Mouse (Mus musculus) embryonic stem cell, embryonic (primary cell): ENCODE measurements around the gene Strc.

Source experiments
- CTCF ChIA-PET, 4 experiments: fragments of 300-600 bp in 2 of 4; fragments of 350-600 bp in 2 of 4; sonication (Branson Sonifier 250); formaldehyde crosslinking; loops; one replicate each; lab custom pipeline; 2022; ENCODE audit warnings: inconsistent platforms in 2 of 4; lab: Charles Lee
- POLR2A ChIA-PET, 4 experiments: fragments of 300-600 bp in 2 of 4; fragments of 350-600 bp in 2 of 4; sonication (Branson Sonifier 250); formaldehyde crosslinking; loops; one replicate each; lab custom pipeline; 2022; ENCODE audit warnings: antibody characterized with exemption in 4 of 4, inconsistent platforms in 1 of 4; lab: Charles Lee

Gene Strc

GRCm38 (mm10) chr2:121386961-121387575 is at the start of gene Strc:
Strc (minus strand) TSS chr2:121387168.
- ChIA-PET POLR2A (interaction anchor here in 1 of 4 experiments (1.4 to 1.9 kb wide), 2 partner anchors 26 to 30 kb away, joined by 5 read pairs; partner anchors contain the start of genes Catsper2 and Pdia3), CTCF (interaction anchor here in 1 of 4 experiments (2.7 kb wide), 1 partner anchor 10 kb away, joined by 9 read pairs; no protein-coding TSS in a partner anchor)

DNA sequence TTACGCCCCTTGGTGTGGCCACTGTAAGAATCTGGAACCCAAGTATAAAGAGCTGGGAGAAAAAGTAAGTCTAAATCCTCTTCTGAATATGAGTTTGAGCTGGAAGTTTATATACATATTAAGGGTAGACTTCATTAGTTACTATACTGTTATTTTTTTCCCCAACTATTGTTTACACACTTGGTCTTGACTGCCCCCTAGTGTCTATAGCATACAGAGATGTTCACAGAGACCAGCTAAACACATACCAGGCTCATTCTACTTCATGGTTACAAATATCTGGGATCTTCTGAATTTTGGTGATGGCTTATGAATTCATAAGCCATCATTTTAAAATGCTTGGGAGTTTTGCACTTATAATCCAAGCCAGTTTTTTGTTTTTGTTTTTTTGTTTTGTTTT is 47.9 kb upstream of the Strc start:
- POLR2A ChIA-PET = interaction anchor here in 3 of 4 experiments (0.5 to 4.4 kb wide), 25 partner anchors 8 to 826 kb away, joined by 3 to 48 read pairs (median 4); partner anchors contain the start of genes Catsper2 (in 3 of the 3), Pdia3 (in 3 of the 3), Serf2 (in 3 of the 3) and Hypk (in 2 of the 3)
- CTCF ChIA-PET = interaction anchor here (0.5 to 1.5 kb wide), 16 partner anchors 10 to 372 kb away, joined by 3 to 6 read pairs (median 3); partner anchors contain the start of genes Catsper2 (in 2 of the 4), Pdia3 (in 2 of the 4), Serf2 (in 2 of the 4) and Ell3 (in 1 of the 4)

DNA sequence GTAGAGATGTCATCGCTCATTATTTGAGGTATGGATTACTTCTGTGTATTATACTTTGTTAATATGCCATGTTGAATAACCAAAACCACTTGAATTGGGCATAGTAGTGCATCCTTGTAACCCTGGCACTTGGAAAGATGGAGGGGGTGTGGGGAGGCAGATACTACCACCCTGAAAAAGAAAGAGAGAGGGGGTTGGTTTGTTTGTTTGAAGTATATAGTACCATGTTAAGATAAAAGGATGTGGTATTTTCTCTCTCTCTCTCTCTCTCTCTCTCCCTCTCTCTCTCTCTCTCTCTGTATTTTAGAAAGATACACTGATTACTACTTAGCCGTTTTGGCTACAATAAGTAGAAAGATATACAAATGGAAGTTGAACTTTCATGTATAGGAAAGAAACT is 38.9 kb upstream of the Strc start:
- CTCF ChIA-PET = no interaction called here
- POLR2A ChIA-PET = interaction anchor here in 1 of 4 experiments (1.0 to 3.3 kb wide), 3 partner anchors 13 to 86 kb away, joined by 3 to 19 read pairs (median 11); partner anchors contain the start of gene Serf2

- CTCF ChIA-PET = interaction anchor here in 2 of 4 experiments (1.2 to 1.6 kb wide), 2 partner anchors 12 kb away, joined by 3 read pairs; no protein-coding TSS in a partner anchor
- POLR2A ChIA-PET = interaction anchor here in 3 of 4 experiments (0.7 to 3.6 kb wide), 10 partner anchors 9 to 25 kb away, joined by 3 to 39 read pairs (median 5); partner anchors contain the start of genes Catsper2 (in 3 of the 3), Pdia3 (in 3 of the 3) and Serf2 (in 1 of the 3)
Measured at GRCm38 (mm10) chr2:121423166-121423565, 36.2 kb upstream of the Strc start.

- ChIA-PET POLR2A (interaction anchor here in 3 of 4 experiments (0.5 to 5.0 kb wide), 16 partner anchors 9 to 196 kb away, joined by 3 to 48 read pairs (median 4); partner anchors contain the start of genes Serf2 (in 3 of the 3), Hypk (in 1 of the 3) and Serinc4 (in 1 of the 3)), CTCF (interaction anchor here in 1 of 4 experiments (0.6 to 1.2 kb wide), 2 partner anchors 8 to 16 kb away, joined by 3 to 4 read pairs; no protein-coding TSS in a partner anchor)
Measured at GRCm38 (mm10) chr2:121418476-121418875, 31.5 kb upstream of the Strc start.

DNA sequence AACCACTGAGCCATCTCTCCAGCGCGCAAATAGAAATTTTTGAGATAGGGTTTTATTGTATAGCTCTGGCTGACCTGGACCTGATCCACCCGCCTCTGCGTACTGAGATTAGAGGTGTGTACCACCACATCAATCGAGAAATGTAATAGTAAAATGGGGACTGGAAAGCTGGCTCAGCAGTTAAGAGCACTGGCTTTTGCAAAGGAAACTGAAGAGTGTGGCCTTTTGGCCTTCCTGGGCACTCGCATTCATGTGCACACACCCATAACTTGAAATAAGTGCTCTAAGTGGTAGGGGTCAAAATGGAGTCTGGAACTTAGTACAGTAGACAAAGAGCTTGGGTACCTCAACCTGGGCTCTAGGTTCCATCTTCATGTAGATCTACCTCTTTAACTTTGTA is 29.4 kb upstream of the Strc start:
- ChIA-PET CTCF (interaction anchor here in 1 of 4 experiments (0.6 kb wide), 1 partner anchor 1724 kb away, joined by 3 read pairs; no protein-coding TSS in a partner anchor), POLR2A (interaction anchor here in 2 of 4 experiments (0.7 to 6.8 kb wide), 17 partner anchors 8 to 93 kb away, joined by 3 to 90 read pairs (median 5); partner anchors contain the start of genes Mfap1b (in 2 of the 2) and Serf2 (in 2 of the 2))

DNA sequence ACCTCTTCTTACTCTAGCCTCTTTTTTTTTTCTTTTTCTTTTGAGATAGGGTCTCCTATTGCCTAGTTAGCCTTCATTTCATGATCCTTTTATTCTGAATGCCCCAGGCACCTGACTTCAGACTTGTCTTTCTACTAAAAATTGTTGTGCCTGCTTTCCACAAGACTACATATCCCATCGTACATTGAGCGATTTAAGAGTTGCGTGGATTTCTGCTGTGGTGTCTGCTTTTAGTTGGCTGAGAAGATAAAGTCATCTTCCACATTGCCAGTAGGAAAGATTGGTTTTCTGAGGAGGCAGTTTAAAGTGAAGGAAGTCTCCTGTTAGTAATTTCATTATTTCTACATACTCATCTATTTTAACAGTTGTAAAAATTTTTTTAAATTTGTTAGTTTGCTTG is 28.6 kb upstream of the Strc start:
- ChIA-PET CTCF (no interaction called here), POLR2A (interaction anchor here in 3 of 4 experiments (0.7 to 6.8 kb wide), 15 partner anchors 8 to 805 kb away, joined by 3 to 90 read pairs (median 5); partner anchors contain the start of genes Serf2 (in 2 of the 3) and Mfap1b (in 1 of the 3))

GRCm38 (mm10) chr2:121415103-121415502 is 28.1 kb upstream of the Strc start:
- CTCF ChIA-PET = interaction anchor here in 3 of 4 experiments (0.5 to 0.7 kb wide), 3 partner anchors 77 to 194 kb away, joined by 3 to 4 read pairs (median 3); no protein-coding TSS in a partner anchor
- POLR2A ChIA-PET = interaction anchor here in 3 of 4 experiments (0.6 to 6.8 kb wide), 23 partner anchors 8 to 601 kb away, joined by 3 to 90 read pairs (median 4); partner anchors contain the start of genes Adal (in 1 of the 3), Hypk (in 1 of the 3), Lcmt2 (in 1 of the 3) and Map1a (in 1 of the 3)

DNA sequence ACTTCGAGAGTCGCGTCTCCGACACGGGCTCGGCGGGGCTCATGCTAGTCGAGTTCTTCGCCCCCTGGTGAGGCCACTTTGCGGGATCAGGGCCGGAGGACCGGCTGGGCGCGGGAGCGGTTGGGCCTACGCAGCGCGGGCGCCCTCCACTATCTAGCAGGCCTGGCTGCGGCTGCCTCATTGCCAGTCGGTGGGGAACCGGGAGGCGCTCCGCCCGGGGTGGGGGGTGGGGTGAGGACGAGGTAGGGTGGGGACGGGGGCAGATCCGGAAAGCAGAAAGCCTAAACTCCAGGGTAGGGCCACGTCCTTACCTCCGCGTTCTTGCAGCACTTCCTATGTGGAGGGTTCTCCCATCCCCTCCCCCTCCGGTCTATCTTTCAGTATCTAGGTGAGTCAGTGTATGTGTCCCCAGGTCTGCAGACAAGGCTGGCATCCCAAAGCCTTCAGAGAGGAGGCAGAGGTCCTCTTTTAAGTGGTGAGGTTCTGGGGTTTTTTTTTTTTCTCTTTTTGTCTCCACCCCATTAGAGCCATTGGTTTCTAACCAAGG is 27.2 kb upstream of the Strc start:
- POLR2A ChIA-PET = interaction anchor here (0.6 to 6.8 kb wide), 84 partner anchors 7 to 613 kb away, joined by 3 to 90 read pairs (median 5); partner anchors contain the start of genes Serf2 (in 3 of the 4), Adal (in 2 of the 4), Hypk (in 2 of the 4) and Lcmt2 (in 2 of the 4)
- CTCF ChIA-PET = interaction anchor here in 3 of 4 experiments (0.6 to 2.0 kb wide), 8 partner anchors 18 to 194 kb away, joined by 3 to 7 read pairs (median 5); partner anchors contain the start of gene Serf2 (in 2 of the 3)

DNA sequence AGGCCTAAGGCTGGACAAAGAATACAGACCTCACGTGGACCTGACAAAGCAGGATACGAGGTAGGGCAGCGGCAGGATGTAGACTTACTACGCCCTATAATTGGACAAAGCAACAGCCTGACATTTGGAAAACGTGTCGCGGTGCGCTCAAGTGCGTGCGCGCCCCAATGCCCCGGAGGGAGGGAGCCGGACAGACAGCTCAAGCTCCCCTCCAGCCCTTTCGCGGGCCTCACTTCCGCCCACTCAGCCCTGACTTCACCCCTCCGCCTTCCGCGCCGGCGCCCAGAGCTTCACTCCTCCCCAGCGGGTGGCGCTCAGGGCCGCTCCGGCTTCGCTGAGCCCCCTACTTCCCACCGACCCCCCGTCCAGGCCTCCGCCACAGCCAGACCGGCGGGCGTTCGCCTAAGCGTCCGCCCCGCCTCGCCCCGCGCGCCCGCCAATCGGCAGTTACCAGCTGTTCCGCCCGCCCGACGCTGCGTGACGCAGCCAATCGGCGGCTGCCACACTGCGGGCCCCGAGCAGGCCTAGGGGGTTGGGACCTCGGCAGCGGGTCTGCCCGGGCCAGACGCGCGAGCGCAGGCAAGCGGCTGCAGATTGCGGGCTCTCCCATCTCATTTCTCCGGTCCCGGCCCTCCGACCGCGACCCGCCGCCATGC is 26.5 kb upstream of the Strc start, which contains the start of the genes Pdia3 and Catsper2:
Pdia3 (plus strand) TSS at position 389 of the 656 bp plus-strand sequence.
Catsper2 (minus strand) TSS at position 406 of the 656 bp plus-strand sequence.
- CTCF ChIA-PET = interaction anchor here (0.6 to 2.0 kb wide), 12 partner anchors 17 to 935 kb away, joined by 3 to 7 read pairs (median 5); partner anchors contain the start of genes Serf2 (in 2 of the 4) and Ckmt1 (in 1 of the 4)
- POLR2A ChIA-PET = interaction anchor here (0.5 to 6.8 kb wide), 100 partner anchors 8 to 1259 kb away, joined by 3 to 90 read pairs (median 5); partner anchors contain the start of genes Adal (in 3 of the 4), Lcmt2 (in 3 of the 4), Map1a (in 3 of the 4) and Mfap1b (in 3 of the 4)

DNA sequence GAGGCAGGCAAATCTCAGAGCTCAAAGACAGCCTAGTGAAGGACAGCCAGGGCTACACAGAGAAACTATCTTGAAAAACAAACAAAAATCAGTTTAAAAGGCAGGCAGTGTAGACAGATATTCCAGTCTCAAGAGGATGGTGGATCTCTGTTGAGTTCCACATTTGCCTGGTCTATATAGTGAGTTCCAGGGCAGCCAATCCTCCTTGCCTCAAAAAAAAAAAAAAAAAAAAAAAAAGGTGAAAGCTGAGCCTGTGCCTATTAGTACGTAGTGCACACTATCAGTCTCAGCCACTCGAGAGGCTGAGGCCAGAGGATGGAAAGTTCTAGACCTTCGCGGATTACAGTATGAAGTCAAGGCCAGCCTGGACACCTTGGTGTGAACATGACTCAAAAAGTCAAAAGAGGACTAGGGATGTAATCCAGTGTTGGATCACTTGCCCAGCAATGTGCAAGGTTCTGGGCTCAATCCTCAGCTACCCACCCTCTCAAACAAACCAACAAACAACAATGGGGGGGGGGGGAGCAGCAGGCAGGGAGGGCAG is 25.9 kb upstream of the Strc start:
- CTCF ChIA-PET = interaction anchor here (0.6 to 2.0 kb wide), 12 partner anchors 16 to 934 kb away, joined by 3 to 7 read pairs (median 5); partner anchors contain the start of genes Serf2 (in 2 of the 4) and Ckmt1 (in 1 of the 4)
- POLR2A ChIA-PET = interaction anchor here (0.5 to 6.8 kb wide), 98 partner anchors 8 to 1259 kb away, joined by 3 to 90 read pairs (median 5); partner anchors contain the start of genes Adal (in 3 of the 4), Lcmt2 (in 3 of the 4), Map1a (in 3 of the 4) and Serf2 (in 3 of the 4)

- ChIA-PET POLR2A (interaction anchor here in 1 of 4 experiments (0.8 to 1.1 kb wide), 4 partner anchors 8 to 20 kb away, joined by 3 to 4 read pairs (median 4); no protein-coding TSS in a partner anchor), CTCF (interaction anchor here (0.6 to 2.0 kb wide), 6 partner anchors 12 to 691 kb away, joined by 3 to 8 read pairs (median 4); no protein-coding TSS in a partner anchor)
Measured at GRCm38 (mm10) chr2:121408160-121408559, 21.2 kb upstream of the Strc start.

GRCm38 (mm10) chr2:121403296-121403695 is 16.3 kb upstream of the Strc start:
- CTCF ChIA-PET = no interaction called here
- POLR2A ChIA-PET = interaction anchor here in 1 of 4 experiments (0.6 to 2.2 kb wide), 2 partner anchors 10 to 222 kb away, joined by 3 to 7 read pairs; partner anchors contain the start of genes Catsper2 and Pdia3

DNA sequence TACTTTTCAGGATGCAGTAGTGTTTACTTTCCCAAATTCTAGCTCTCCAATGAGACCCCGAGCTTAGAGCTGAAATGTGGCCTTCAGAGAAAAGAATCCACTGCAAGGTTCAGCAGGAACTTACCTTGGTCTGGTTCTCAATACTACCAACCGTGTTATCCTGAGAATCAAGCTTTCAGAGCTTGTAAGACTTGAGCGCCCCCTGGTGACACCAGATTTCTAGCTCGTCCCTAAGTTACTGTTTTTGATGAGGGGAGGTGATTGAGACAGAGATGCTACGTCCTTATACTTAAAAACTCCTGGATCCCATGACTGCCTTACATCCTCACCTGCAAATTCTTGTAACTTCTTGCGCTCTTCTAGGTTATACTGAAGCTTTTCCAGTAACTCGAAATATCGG is 9.7 kb upstream of the Strc start:
- ChIA-PET POLR2A (interaction anchor here (0.5 to 2.1 kb wide), 21 partner anchors 9 to 1245 kb away, joined by 3 to 8 read pairs (median 4); partner anchors contain the start of genes Catsper2 (in 4 of the 4), Pdia3 (in 4 of the 4), Adal (in 1 of the 4) and Lcmt2 (in 1 of the 4)), CTCF (interaction anchor here (0.6 to 1.9 kb wide), 68 partner anchors 9 to 499 kb away, joined by 3 to 14 read pairs (median 4); partner anchors contain the start of genes Tubgcp4 (in 2 of the 4), Zscan29 (in 2 of the 4), Adal (in 1 of the 4) and Catsper2 (in 1 of the 4))

GRCm38 (mm10) chr2:121374766-121375165 is 12.2 kb downstream of the Strc start:
- POLR2A ChIA-PET = interaction anchor here in 2 of 4 experiments (0.6 to 1.6 kb wide), 2 partner anchors 8 to 234 kb away, joined by 3 to 4 read pairs; partner anchors contain the start of gene Lcmt2 (in 1 of the 2)

More at GRCm38 (mm10) chr2:121374766-121375165, 12.2 kb downstream of the Strc start:
- CTCF ChIA-PET = interaction anchor here in 3 of 4 experiments (0.5 to 1.1 kb wide), 4 partner anchors 13 to 36 kb away, joined by 3 to 4 read pairs (median 3); no protein-coding TSS in a partner anchor
